Mouse (Mus musculus): ENCODE results near the gene Lhx4. TPM values are rescaled to one million over a fixed set of nuclear protein-coding genes. Genes with fewer than 3 reads are reported as not detected.

The Lhx4 gene
- polyA plus RNA-seq, 1 experiment from 2014 or later: not detected

DNA sequence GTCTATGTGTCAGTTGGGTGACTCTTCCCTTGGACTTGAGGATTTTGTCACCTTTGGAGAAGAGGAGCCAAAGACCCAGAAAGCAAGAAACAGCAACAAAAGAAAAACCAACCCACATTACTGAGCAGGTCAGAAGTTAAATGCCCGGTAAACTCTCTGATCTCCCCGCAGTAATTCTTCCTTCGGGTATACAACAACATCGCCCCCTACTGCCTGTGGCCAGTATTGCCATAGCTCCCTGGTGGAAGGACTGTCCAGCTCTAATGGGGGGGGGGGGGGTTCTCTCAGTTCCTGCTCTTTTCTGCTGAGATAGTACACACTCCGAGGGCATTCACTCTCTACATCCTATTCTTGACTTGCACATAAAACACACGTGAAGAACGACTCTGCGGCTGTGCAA is 30.0 kb downstream of the Lhx4 start:
- ATAC-seq: peak; percentile 49; the same call in 1 of the 2 replicates
- no peak for DNase-seq (ENCODE audit: low spot score)
- no peak overlapping the region for H3K9ac ChIP-seq (ENCODE audit: low read length)

DNA sequence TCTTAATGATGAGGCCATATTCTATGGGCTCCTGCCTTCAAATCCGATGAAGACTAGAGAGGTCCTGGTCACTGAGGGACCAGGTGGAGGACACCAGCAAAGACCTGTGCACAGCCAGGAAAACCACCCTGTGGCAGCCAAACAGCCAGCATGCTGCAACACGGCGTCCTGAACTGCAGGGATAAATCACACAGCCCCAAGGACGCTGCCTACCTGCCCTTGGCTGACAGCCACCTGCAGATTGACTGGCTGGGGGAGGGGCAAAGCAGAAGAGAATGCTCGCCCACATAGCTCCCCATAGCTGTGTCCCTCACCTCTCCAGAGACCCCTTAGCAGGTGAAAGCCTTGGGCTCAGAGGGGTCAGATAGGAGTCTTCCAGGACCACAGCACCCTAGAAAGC is 31.5 kb downstream of the Lhx4 start:
- peaks cover 19% of the 10 kb centered on the region for H3K27me3 ChIP-seq (replicated peaks; ENCODE audit: control insufficient read depth, insufficient read depth, low read length)
- no peak overlapping the region for H3K4me3 ChIP-seq (ENCODE audit: low read depth, low read length)
- H3K9me3 ChIP-seq (replicated peaks; ENCODE audit: control insufficient read depth, low read length): no peaks in the 10 kb centered on the region
- ATAC-seq (no peak), DNase-seq (ENCODE audit: low spot score) (no peak)
- no peak overlapping the region for H3K27ac ChIP-seq (ENCODE audit: low read depth, low read length)
- no peaks in the 10 kb centered on the region for H3K36me3 ChIP-seq (ENCODE audit: control insufficient read depth, insufficient read depth, low read length)
- WGBS: 53% methylated on average over 5 of the region's 5 CpGs
- H3K4me2 ChIP-seq (ENCODE audit: low read length): no peak overlapping the region
- no peaks in the 10 kb centered on the region for H3K4me1 ChIP-seq (ENCODE audit: control insufficient read depth, insufficient read depth, low read length)
- H3K9ac ChIP-seq (ENCODE audit: low read length): no peak overlapping the region

More for the DNA sequence above, 30.0 kb downstream of the Lhx4 start:
- no peaks in the 10 kb centered on the region for H3K36me3 ChIP-seq (ENCODE audit: control insufficient read depth, insufficient read depth, low read length)
- H3K9me3 ChIP-seq (replicated peaks; ENCODE audit: control insufficient read depth, low read length): no peaks in the 10 kb centered on the region
- no peak overlapping the region for H3K4me3 ChIP-seq (ENCODE audit: low read depth, low read length)
- no peak overlapping the region for H3K4me2 ChIP-seq (ENCODE audit: low read length)
- no peak overlapping the region for H3K27ac ChIP-seq (ENCODE audit: low read depth, low read length)
- WGBS: 21% methylated on average over 8 of the region's 8 CpGs
- H3K4me1 ChIP-seq (ENCODE audit: control insufficient read depth, insufficient read depth, low read length): no peaks in the 10 kb centered on the region
- peaks cover 21% of the 10 kb centered on the region for H3K27me3 ChIP-seq (replicated peaks; ENCODE audit: control insufficient read depth, insufficient read depth, low read length)

- Histone ChIP-seq H3K27me3 (replicated peaks; ENCODE audit: control insufficient read depth, insufficient read depth, low read length) (peaks cover 13% of the 10 kb centered on the region), H3K4me2 (ENCODE audit: low read length) (no peak overlapping the region), H3K9ac (ENCODE audit: low read length) (no peak overlapping the region), H3K4me1 (ENCODE audit: control insufficient read depth, insufficient read depth, low read length) (no peaks in the 10 kb centered on the region), H3K9me3 (replicated peaks; ENCODE audit: control insufficient read depth, low read length) (no peaks in the 10 kb centered on the region), H3K27ac (ENCODE audit: low read depth, low read length) (no peak overlapping the region), H3K36me3 (ENCODE audit: control insufficient read depth, insufficient read depth, low read length) (no peaks in the 10 kb centered on the region), H3K4me3 (ENCODE audit: low read depth, low read length) (no peak overlapping the region)
- DNase-seq (ENCODE audit: low spot score) (no peak), ATAC-seq (no peak)
- 89% methylated on average over 3 of the region's 3 CpGs for WGBS
These were observed 32.6 kb downstream of the Lhx4 start for GRCm38 (mm10) chr1:155718851-155719250.

- H3K36me3 ChIP-seq (ENCODE audit: control insufficient read depth, insufficient read depth, low read length): no peaks in the 10 kb centered on the region
- no peak overlapping the region for H3K9ac ChIP-seq (ENCODE audit: low read length)
- H3K9me3 ChIP-seq (replicated peaks; ENCODE audit: control insufficient read depth, low read length): no peaks in the 10 kb centered on the region
- peaks cover 6% of the 10 kb centered on the region; the same call in 1 of the 2 replicates for H3K27me3 ChIP-seq (replicated peaks; ENCODE audit: control insufficient read depth, insufficient read depth, low read length)
- no peak for ATAC-seq
- 94% methylated on average over 12 of the region's 12 CpGs for WGBS
- no peak overlapping the region for H3K27ac ChIP-seq (ENCODE audit: low read depth, low read length)
- DNase-seq (ENCODE audit: low spot score): no peak
- H3K4me2 ChIP-seq (ENCODE audit: low read length): no peak overlapping the region
- no peaks in the 10 kb centered on the region for H3K4me1 ChIP-seq (ENCODE audit: control insufficient read depth, insufficient read depth, low read length)
- no peak overlapping the region for H3K4me3 ChIP-seq (ENCODE audit: low read depth, low read length)
These were observed 34.2 kb downstream of the Lhx4 start for GRCm38 (mm10) chr1:155717301-155717700.

DNA sequence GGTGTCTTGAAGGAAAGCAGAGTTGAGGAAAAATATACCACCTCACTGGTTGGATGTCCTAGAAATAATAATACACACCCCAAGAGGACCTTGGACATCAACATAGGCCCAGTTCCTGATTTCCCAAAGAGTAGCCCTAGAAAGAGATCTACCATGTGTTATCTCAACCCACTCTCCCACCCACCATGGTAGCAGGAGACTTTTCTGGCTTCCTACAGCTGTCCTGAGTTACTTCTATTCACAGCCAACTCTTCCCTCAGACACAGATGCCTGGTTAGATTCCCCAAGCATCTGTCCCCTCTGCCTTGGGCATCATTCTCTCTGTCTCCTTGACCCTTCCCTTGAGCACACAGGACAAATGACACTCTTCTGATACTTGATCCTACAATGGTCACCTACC is 36.1 kb downstream of the Lhx4 start:
- Histone ChIP-seq H3K36me3 (ENCODE audit: control insufficient read depth, insufficient read depth, low read length) (no peaks in the 10 kb centered on the region), H3K27me3 (replicated peaks; ENCODE audit: control insufficient read depth, insufficient read depth, low read length) (no peaks in the 10 kb centered on the region), H3K4me3 (ENCODE audit: low read depth, low read length) (no peak overlapping the region), H3K27ac (ENCODE audit: low read depth, low read length) (no peak overlapping the region), H3K9me3 (replicated peaks; ENCODE audit: control insufficient read depth, low read length) (no peaks in the 10 kb centered on the region), H3K9ac (ENCODE audit: low read length) (no peak overlapping the region), H3K4me1 (ENCODE audit: control insufficient read depth, insufficient read depth, low read length) (no peaks in the 10 kb centered on the region), H3K4me2 (ENCODE audit: low read length) (no peak overlapping the region)
- no peak for ATAC-seq
- no peak for DNase-seq (ENCODE audit: low spot score)

- no peak overlapping the region for H3K27ac ChIP-seq (ENCODE audit: low read depth, low read length)
- H3K9me3 ChIP-seq (replicated peaks; ENCODE audit: control insufficient read depth, low read length): no peaks in the 10 kb centered on the region
- no peaks in the 10 kb centered on the region for H3K4me1 ChIP-seq (ENCODE audit: control insufficient read depth, insufficient read depth, low read length)
- no peak for DNase-seq (ENCODE audit: low spot score)
- ATAC-seq: no peak
- no peak overlapping the region for H3K9ac ChIP-seq (ENCODE audit: low read length)
- no peak overlapping the region for H3K4me3 ChIP-seq (ENCODE audit: low read depth, low read length)
- H3K4me2 ChIP-seq (ENCODE audit: low read length): no peak overlapping the region
- 75% methylated on average over 2 of the region's 2 CpGs for WGBS
- no peaks in the 10 kb centered on the region for H3K36me3 ChIP-seq (ENCODE audit: control insufficient read depth, insufficient read depth, low read length)
- H3K27me3 ChIP-seq (replicated peaks; ENCODE audit: control insufficient read depth, insufficient read depth, low read length): no peaks in the 10 kb centered on the region
These were observed 38.2 kb downstream of the Lhx4 start for GRCm38 (mm10) chr1:155713306-155713705.

DNA sequence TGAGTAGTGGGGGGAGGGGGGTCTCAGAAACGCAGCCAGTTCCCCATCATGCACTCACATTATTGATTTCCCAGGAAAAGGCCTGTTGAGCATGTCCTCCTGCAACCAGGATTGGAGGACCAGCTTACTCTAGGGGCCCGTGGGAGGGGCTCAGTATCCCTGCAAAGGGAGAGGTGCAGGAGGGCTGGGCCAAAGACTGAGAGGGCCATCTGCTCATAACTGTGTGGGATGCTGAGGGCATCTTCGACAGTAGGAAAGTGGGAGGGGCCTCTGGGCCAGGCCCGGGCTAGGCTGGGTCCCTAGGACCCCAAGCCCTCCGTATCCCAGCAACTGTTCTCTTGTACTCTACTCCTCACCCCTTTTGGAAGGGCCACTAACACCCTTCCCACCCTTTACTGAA is 47.3 kb downstream of the Lhx4 start:
- DNase-seq (ENCODE audit: low spot score) (no peak), ATAC-seq (peak; percentile 52)
- H3K36me3 ChIP-seq (ENCODE audit: control insufficient read depth, insufficient read depth, low read length): no peaks in the 10 kb centered on the region
- H3K27ac ChIP-seq (ENCODE audit: low read depth, low read length): no peak overlapping the region
- 57% methylated on average over 5 of the region's 5 CpGs for WGBS
- no peak overlapping the region for H3K9ac ChIP-seq (ENCODE audit: low read length)
- no peaks in the 10 kb centered on the region for H3K27me3 ChIP-seq (replicated peaks; ENCODE audit: control insufficient read depth, insufficient read depth, low read length)
- no peak overlapping the region for H3K4me3 ChIP-seq (ENCODE audit: low read depth, low read length)
- H3K9me3 ChIP-seq (replicated peaks; ENCODE audit: control insufficient read depth, low read length): no peaks in the 10 kb centered on the region
- H3K4me1 ChIP-seq (ENCODE audit: control insufficient read depth, insufficient read depth, low read length): peaks cover 3% of the 10 kb centered on the region; the same call in 1 of the 2 replicates
- no peak overlapping the region for H3K4me2 ChIP-seq (ENCODE audit: low read length)

DNA sequence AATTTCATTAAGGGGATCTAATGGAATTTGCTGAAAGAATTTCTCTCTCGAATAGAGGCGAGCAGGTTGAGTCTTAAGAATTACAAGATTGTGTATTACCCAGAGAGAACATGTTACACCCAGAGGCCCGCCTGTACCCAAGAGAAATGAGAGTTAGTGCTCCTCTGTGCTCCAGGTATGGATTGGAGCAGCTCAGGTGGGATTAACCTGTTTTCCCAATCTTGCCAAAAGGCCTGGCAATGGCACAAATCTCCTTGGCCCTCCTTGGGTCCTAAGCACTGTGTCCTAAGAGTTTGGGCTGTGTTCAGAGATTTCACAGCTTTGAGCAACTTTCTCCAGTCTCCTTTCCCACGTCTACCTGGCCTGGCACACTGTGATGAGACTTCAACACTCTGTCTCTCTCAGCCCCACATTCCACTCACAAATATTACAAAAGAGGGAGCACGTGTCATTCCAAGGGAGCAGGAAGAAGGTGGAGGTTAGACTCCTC is 48.2 kb downstream of the Lhx4 start:
- no peak overlapping the region for H3K4me2 ChIP-seq (ENCODE audit: low read length)
- H3K36me3 ChIP-seq (ENCODE audit: control insufficient read depth, insufficient read depth, low read length): no peaks in the 10 kb centered on the region
- H3K9me3 ChIP-seq (replicated peaks; ENCODE audit: control insufficient read depth, low read length): no peaks in the 10 kb centered on the region
- H3K4me1 ChIP-seq (ENCODE audit: control insufficient read depth, insufficient read depth, low read length): peaks cover 10% of the 10 kb centered on the region
- H3K27me3 ChIP-seq (replicated peaks; ENCODE audit: control insufficient read depth, insufficient read depth, low read length): no peaks in the 10 kb centered on the region
- DNase-seq (ENCODE audit: low spot score): no peak
- H3K4me3 ChIP-seq (ENCODE audit: low read depth, low read length): no peak overlapping the region
- H3K27ac ChIP-seq (ENCODE audit: low read depth, low read length): no peak overlapping the region
- no peak for ATAC-seq
- WGBS: 88% methylated on average over 5 of the region's 5 CpGs
- H3K9ac ChIP-seq (ENCODE audit: low read length): no peak overlapping the region

- Histone ChIP-seq H3K4me2 (ENCODE audit: low read length) (no peak overlapping the region), H3K27me3 (replicated peaks; ENCODE audit: control insufficient read depth, insufficient read depth, low read length) (no peaks in the 10 kb centered on the region), H3K27ac (ENCODE audit: low read depth, low read length) (no peak overlapping the region), H3K4me3 (ENCODE audit: low read depth, low read length) (no peak overlapping the region), H3K9ac (ENCODE audit: low read length) (no peak overlapping the region), H3K4me1 (ENCODE audit: control insufficient read depth, insufficient read depth, low read length) (peaks cover 12% of the 10 kb centered on the region), H3K9me3 (replicated peaks; ENCODE audit: control insufficient read depth, low read length) (no peaks in the 10 kb centered on the region), H3K36me3 (ENCODE audit: control insufficient read depth, insufficient read depth, low read length) (no peaks in the 10 kb centered on the region)
- ATAC-seq (no peak), DNase-seq (ENCODE audit: low spot score) (peak; percentile 50)
These were observed 50.6 kb downstream of the Lhx4 start for GRCm38 (mm10) chr1:155700886-155701285.

All from forebrain, embryonic 14.5 days (tissue).